10 mouse cellular contexts compared by ENCODE assay signal in the genomic region with DNA sequence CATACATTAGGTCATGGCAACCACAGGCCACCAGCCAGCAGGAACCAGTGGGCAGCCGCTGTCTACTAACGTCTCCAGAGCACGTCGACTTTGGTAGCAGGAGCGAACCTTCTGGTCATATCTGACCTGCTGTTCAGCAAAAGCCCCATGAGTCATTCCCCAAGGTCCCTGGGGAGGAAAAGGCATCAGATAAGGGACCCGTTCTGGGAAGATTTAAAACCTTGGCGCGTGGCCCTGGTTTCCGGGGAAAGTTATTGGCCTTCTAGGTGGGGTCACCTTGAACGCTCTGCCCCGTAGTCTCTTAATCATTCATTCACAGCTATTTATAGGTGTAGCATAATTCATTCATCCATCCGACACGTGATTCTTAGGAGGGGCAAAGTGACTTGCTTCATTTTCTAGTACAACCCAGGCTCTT. TPM values are rescaled to one million over a fixed set of nuclear protein-coding genes. Genes with fewer than 3 reads are reported as not detected.
DNase-seq lines count a peak whose midpoint lies in the region; ATAC-seq and TF ChIP-seq lines count a peak whose summit lies in the region.
"Had no signal": no experiment of that assay in that cellular context is flagged by ENCODE, and none has a peak within 500 bp of the region (broad histone marks: within the 10 kb centered on the region; RNA-seq: fewer than 3 reads in every experiment).

No protein-coding gene starts in this region.

- TF ChIP-seq POLR2A in heart, adult 2 months (IDR thresholded peaks at IDR 0.05; ENCODE audit: insufficient read depth, low read depth, low read length), result no peak

- peak; percentile 37 for DNase-seq in lung, postnatal 36 days
- no peak for DNase-seq in lung, postnatal 25 days (ENCODE audit: low spot score)
- DNase-seq in heart, adult 2 months, result peak; percentile 73 to 81
- DNase-seq in kidney, adult 9 months, result peak; percentile 93
- DNase-seq in urinary bladder, postnatal 14 days (ENCODE audit: low spot score), result peak; percentile 81
- DNase-seq in adipocyte (ENCODE audit: low spot score), result no peak
- DNase-seq in cerebellum, adult 9-11 months, result no peak
- DNase-seq: cerebellum, adult 9-10 months; left cerebral cortex, postnatal 4 days had no signal

- no peak for TF ChIP-seq CTCF in heart, adult 2 months (IDR thresholded peaks at IDR 0.05)

- H3K79me2 ChIP-seq in heart, adult 2 months (replicated peaks; ENCODE audit: control insufficient read depth, insufficient read depth, low read length), result no peaks in the 10 kb centered on the region

- 6% methylated on average over 13 of the region's 13 CpGs for WGBS in heart, adult 2 months

- H3K4me1 ChIP-seq in heart, adult 2 months (ENCODE audit: control insufficient read depth, insufficient read depth, low read length), result peaks cover 9% of the 10 kb centered on the region

- H3K9ac ChIP-seq in heart, adult 2 months (ENCODE audit: low read depth, low read length), result no peak overlapping the region

- no peaks in the 10 kb centered on the region for H3K36me3 ChIP-seq in heart, adult 2 months (ENCODE audit: control insufficient read depth, insufficient read depth, low read length)

- ATAC-seq in granulocyte monocyte progenitor cell, adult 5-6 weeks (replicated peaks; ENCODE audit: poor library complexity, severe bottlenecking), result no peak; the same call in 1 of the 2 replicates

- intact Hi-C loops in heart, adult 2 months (cut with DNase I), result no loop called here

- no peak overlapping the region for H3K4me3 ChIP-seq in heart, adult 2 months

- H3K27ac ChIP-seq in heart, adult 2 months, result peak overlapping the region; percentile 40; the same call in 1 of the 2 replicates

- 0 out of 2 replicates have a peak, but pooled peaks have one; percentile 36 for TF ChIP-seq EP300 in heart, adult 2 months (IDR thresholded peaks at IDR 0.05; ENCODE audit: insufficient read depth, low read depth, low read length)

- no peaks in the 10 kb centered on the region for H3K27me3 ChIP-seq in heart, adult 2 months (ENCODE audit: control insufficient read depth, insufficient read depth, low read length)

RNA-seq across cellular contexts. Expression of a gene that starts 34.7 kb away (rescaled TPM):
- 10 to 100 TPM; 14.1 to 17.0 TPM for total RNA-seq in heart, adult 2 months (2021)
- polyA plus RNA-seq in heart, adult 2 months (2012; rRNA removed), result 9.4 and 9.8 TPM in 2 replicates
- total RNA-seq in granulocyte monocyte progenitor cell, adult 5-6 weeks (2014; fragmentation: Nextera tagmentation), result 12.3 and 19.3 TPM in 2 replicates
- total RNA-seq in granulocyte monocyte progenitor cell, adult 5-6 weeks (2017), result 5.0 and 13.1 TPM in 2 replicates

RNA-seq across cellular contexts. Expression of a gene that starts 37.8 kb away (rescaled TPM):
- 10 to 100 TPM; 21.7 to 23.6 TPM for total RNA-seq in heart, adult 2 months (2021)
- 26.1 and 43.8 TPM in 2 replicates for polyA plus RNA-seq in heart, adult 2 months (2012; rRNA removed)
- 39.4 and 54.4 TPM in 2 replicates for total RNA-seq in granulocyte monocyte progenitor cell, adult 5-6 weeks (2014; fragmentation: Nextera tagmentation)
- 21.1 and 22.0 TPM in 2 replicates for total RNA-seq in granulocyte monocyte progenitor cell, adult 5-6 weeks (2017)

Comparison
In these comparisons a context has a peak if more than half of its experiments do, and no peak if none do; other contexts are left out.
1. DNase-seq: peak in lung, postnatal 36 days (single experiment), heart, adult 2 months (2 of 2), kidney, adult 9 months (single experiment) and urinary bladder, postnatal 14 days (single experiment); none in lung, postnatal 25 days (single experiment), adipocyte (single experiment) and cerebellum, adult 9-11 months (single experiment).